Mouse (Mus musculus): ENCODE measurements around the gene Col24a1.

DNA sequence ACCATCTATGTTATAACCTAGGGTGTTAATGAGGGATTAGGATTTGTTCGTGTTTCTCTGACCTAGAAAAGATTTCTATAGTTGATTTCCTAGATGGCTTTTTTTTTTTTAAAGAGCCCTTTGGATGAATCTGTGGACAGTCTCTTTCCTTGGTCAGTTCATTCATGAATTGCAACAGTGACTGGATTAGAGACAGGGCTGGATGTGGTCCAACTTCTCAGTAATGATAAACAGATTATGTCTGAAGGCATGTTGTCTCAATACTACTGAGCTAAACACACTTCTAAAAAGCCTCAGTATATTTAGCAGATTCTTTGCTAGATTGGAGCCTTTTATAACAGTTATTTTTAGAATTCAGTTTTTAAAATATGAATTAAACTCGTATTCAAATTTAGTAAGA lies 44.9 kb downstream of the Col24a1 start:
- TF ChIP-seq POLR2A (IDR thresholded peaks at IDR 0.05; ENCODE audit: control insufficient read depth, low read depth, low read length) (no peak), CTCF (IDR thresholded peaks at IDR 0.05; ENCODE audit: control insufficient read depth, insufficient read depth, insufficient replicate concordance, low read depth, low read length) (no peak)

Measured in testis, adult 2 months (tissue).